Mouse (Mus musculus): ENCODE measurements at regions not wholly inside any gene's neighbourhood (a gene's known extent, or its start where the extent isn't known, plus 50 kb on each side); places are given as distances from the start of the nearest gene placed in this dataset.

DNA sequence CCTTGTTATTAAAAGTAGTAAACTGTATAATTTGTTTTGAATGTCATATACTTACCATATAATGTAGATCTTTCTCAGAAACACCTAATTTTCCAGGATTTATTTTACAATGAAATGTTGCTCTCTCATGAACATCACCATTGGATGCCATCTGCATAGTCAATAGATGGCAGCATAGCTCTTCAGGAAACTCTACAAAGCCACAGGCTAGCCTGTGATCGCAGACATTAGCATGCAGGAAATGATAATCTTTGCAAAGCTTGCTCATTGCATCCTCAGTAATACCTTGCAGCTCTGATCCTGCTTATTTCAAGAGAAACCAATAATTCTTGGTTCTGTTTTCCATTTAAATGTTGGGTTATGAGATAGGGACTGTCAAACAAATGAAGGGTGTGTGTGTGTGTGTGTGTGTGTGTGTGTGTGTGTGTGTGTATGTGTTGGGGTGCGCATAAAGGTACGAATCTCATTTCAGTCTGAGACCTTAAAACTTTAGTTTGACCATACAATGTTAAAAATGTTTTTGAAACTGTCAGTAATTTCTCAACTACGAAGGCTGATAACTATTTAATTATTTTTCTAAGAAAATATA lies 1595.1 kb upstream of the Pcdh10 start:
- Histone ChIP-seq H3K36me3 (ENCODE audit: control insufficient read depth, insufficient read depth, low read length) (no peaks in the 10 kb centered on the region), H3K9ac (ENCODE audit: low read depth, low read length) (no peak overlapping the region), H3K4me3 (ENCODE audit: low read depth, low read length) (no peak overlapping the region), H3K4me2 (ENCODE audit: low read depth, low read length) (no peak overlapping the region), H3K4me1 (ENCODE audit: control insufficient read depth, insufficient read depth, low read length) (no peaks in the 10 kb centered on the region), H3K27me3 (replicated peaks; ENCODE audit: control insufficient read depth, insufficient read depth, low read length) (no peaks in the 10 kb centered on the region), H3K9me3 (ENCODE audit: control insufficient read depth, low read length) (no peaks in the 10 kb centered on the region), H3K27ac (replicated peaks; ENCODE audit: low read depth, low read length) (no peak overlapping the region)
- DNase-seq (ENCODE audit: low spot score) = peak; percentile 58
- WGBS = 70% methylated on average over 4 of the region's 4 CpGs
- no peak for ATAC-seq (ENCODE audit: low read depth)

DNA sequence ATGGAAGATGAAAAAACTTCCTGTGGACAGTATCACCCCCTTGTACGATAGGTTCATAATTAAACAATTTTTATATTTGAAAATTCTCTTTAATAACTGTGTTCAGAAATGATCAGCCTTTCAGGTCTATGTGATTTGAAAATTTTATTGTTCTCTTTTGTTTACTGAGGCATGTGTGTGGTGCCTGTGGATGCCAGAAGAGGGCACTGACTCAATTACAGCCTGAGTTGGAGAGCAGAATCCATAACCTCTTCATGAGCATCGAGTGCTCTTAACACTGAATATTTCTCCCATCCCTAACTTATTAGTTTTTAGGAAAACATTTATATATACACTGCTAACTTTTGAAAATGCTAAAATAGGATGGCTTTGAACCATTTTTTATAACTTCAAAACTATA lies 1594.0 kb upstream of the Pcdh10 start:
- 82% methylated on average over 2 of the region's 2 CpGs for WGBS
- Histone ChIP-seq H3K4me2 (ENCODE audit: low read depth, low read length) (no peak overlapping the region), H3K27ac (replicated peaks; ENCODE audit: low read depth, low read length) (no peak overlapping the region), H3K9ac (ENCODE audit: low read depth, low read length) (no peak overlapping the region), H3K36me3 (ENCODE audit: control insufficient read depth, insufficient read depth, low read length) (no peaks in the 10 kb centered on the region), H3K9me3 (ENCODE audit: control insufficient read depth, low read length) (no peaks in the 10 kb centered on the region), H3K4me1 (ENCODE audit: control insufficient read depth, insufficient read depth, low read length) (no peaks in the 10 kb centered on the region), H3K4me3 (ENCODE audit: low read depth, low read length) (no peak overlapping the region), H3K27me3 (replicated peaks; ENCODE audit: control insufficient read depth, insufficient read depth, low read length) (no peaks in the 10 kb centered on the region)
- ATAC-seq (ENCODE audit: low read depth) = no peak
- DNase-seq (ENCODE audit: low spot score) = no peak

Data from embryonic facial prominence, embryonic 14.5 days (tissue).